Mouse (Mus musculus) kidney, adult 2 months (tissue): ENCODE measurements around the gene Prss28. TPM values are rescaled to one million over a fixed set of nuclear protein-coding genes. Genes with fewer than 3 reads are reported as not detected.

Experiments used
- DNase-seq: peaks from one replicate; pipeline ENCODE4 v3.0.0; 2021
- H3K27ac ChIP-seq: fragments of 200-500 bp; 2 replicates; pipeline ENCODE4 v1.5.1; 2012; ENCODE audit warnings: low read depth, low read length, control low read depth, inconsistent platforms; ENCODE audit not compliant: insufficient read depth
- H3K27me3 ChIP-seq: fragments of 200-500 bp; replicated peaks from 2 replicates; pipeline ENCODE4 v1.6.1; 2012; ENCODE audit warnings: mild to moderate bottlenecking, moderate library complexity, low read length, inconsistent platforms; ENCODE audit not compliant: control insufficient read depth, insufficient read depth
- H3K36me3 ChIP-seq: fragments of 200-500 bp; 2 replicates; pipeline ENCODE4 v1.6.1; 2012; ENCODE audit warnings: mild to moderate bottlenecking, moderate library complexity, low read length, inconsistent platforms; ENCODE audit not compliant: control insufficient read depth, insufficient read depth
- H3K4me1 ChIP-seq: fragments of 200-500 bp; 2 replicates; pipeline ENCODE4 v1.6.1; 2011; ENCODE audit warnings: low read length; ENCODE audit not compliant: control insufficient read depth, insufficient read depth
- H3K4me3 ChIP-seq: fragments of 200-500 bp; 2 replicates; pipeline ENCODE4 v1.5.1; 2011; ENCODE audit warnings: mild to moderate bottlenecking, low read depth, low read length, control low read depth; ENCODE audit not compliant: insufficient read depth
- CTCF ChIP-seq: fragments of 200-500 bp; conservative IDR thresholded peaks from 2 replicates; pipeline ENCODE4 v1.5.1; 2011; ENCODE audit warnings: low read depth, mild to moderate bottlenecking, control low read depth, low read length, moderate library complexity, mixed read lengths; ENCODE audit not compliant: insufficient read depth, insufficient read length
- POLR2A ChIP-seq: fragments of 200-500 bp; IDR thresholded peaks from one replicate; pipeline ENCODE4 v1.6.1; 2011; ENCODE audit warnings: low read depth, low read length, control low read depth
- WGBS: fragments of 180-500 bp; shearing (Covaris S2); methylation state at CpG from one replicate; pipeline ENCODE4 v1.1.7; 2018; 5-methylcytosine and 5-hydroxymethylcytosine counted together
- polyA plus RNA-seq: library from polyadenylated mRNA; depleted of rRNA; stranded (reverse); fragments of >200 nt; gene quantifications from 2 replicates; pipeline ENCODE4 v1.2.3, GENCODE M21; 2012

The Prss28 gene
- polyA plus RNA-seq, 1 experiment: not detected

DNA sequence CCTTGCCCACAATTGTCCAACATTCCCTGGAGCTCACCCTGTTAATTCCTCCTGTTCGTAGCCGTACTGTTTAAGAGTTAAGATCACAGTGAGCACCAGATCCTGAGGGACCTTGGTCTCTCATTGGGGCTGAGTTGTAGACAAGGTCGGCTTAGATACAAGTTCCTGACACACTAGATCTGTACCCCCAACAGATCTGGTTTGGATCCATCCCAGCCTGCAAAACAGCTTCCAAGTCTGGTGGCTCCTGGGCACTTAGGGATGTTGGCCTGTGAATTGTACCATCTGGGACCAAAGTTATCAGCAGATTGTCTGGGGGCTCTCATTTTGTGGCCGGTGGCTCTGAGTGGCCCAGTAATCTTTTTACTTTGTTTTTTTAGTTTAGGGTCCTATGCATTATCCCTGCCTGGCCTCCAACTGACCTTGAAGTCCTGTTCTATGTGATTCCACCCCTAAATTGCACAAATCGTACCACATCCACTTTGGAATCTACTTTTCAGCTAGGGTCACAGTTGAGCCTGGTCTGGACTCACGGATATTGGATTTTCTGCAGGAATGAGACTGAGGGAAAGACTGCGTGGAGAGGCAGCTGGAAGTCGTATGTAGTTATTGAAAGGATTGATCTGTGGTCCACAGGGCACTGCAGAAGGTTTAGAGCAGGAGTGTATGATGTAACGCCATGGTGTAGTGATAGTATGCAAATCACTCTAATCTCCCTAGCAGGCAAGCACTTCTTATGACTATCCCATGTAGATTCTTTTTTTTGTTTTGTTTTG, 33.7 kb upstream of the Prss28 start, which contains the start of gene Ube2i:
Gene Ube2i (minus strand): TSS at position 52 of the 776 bp plus-strand sequence.
- Histone ChIP-seq H3K27me3 (no peaks in the 10 kb centered on the region), H3K36me3 (no peaks in the 10 kb centered on the region), H3K27ac (peak within 1 kb of the TSS; percentile 100), H3K4me1 (peaks cover 19% of the 10 kb centered on the region), H3K4me3 (peak within 1 kb of the TSS; percentile 97)
- WGBS: 79% methylated on average over 9 of the region's 9 CpGs
- DNase-seq: no peak
- TF ChIP-seq POLR2A (no peak), CTCF (no peak)

DNA sequence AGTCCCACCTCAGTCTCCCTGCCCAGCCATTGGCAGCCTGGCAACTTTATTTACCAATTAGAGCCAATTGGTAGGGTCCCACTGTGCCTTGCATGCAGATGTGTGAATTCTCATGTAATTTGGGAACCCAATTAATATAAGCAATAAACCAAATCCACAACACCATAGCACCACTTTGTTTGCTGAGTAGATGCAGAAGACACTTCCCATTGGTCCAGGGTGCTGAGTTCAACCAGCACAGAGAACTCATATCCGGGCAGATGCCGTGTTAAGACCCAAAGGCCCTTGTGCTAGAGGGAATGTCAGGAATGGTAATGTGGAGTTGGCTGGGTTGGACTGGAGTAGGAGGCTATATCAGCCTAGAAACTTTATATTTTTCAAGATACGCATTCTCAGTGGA, 32.6 kb upstream of the Prss28 start:
- Histone ChIP-seq H3K27ac (no peak overlapping the region), H3K36me3 (no peaks in the 10 kb centered on the region), H3K27me3 (no peaks in the 10 kb centered on the region), H3K4me3 (no peak overlapping the region), H3K4me1 (peaks cover 11% of the 10 kb centered on the region; the same call in 1 of the 2 replicates)
- 98% methylated on average over 3 of the region's 3 CpGs for WGBS
- DNase-seq: no peak
- TF ChIP-seq CTCF (no peak), POLR2A (no peak)

DNA sequence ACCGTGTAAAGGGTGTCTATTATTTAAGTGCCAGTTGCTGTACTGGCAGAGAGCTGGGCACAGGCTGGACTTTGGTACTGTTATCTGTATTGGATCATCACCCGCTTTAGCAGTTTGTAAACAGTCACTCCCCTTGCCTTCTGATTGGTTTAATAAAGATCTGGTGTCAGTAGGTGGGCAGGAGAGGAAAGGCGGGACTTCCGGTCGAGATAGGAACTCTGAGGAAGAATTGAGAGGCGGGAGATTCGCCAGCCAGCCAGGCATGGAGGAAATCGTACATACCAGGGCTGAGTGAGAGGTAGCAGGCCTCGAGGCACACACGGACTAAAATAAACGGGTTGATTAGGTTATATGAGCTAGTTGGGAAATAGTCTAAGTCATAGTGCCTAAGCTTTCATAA, 26.3 kb upstream of the Prss28 start:
- Histone ChIP-seq H3K4me3 (no peak overlapping the region), H3K36me3 (no peaks in the 10 kb centered on the region), H3K4me1 (no peaks in the 10 kb centered on the region), H3K27me3 (no peaks in the 10 kb centered on the region), H3K27ac (no peak overlapping the region)
- DNase-seq: peak; percentile 89
- TF ChIP-seq POLR2A: no peak
- TF ChIP-seq CTCF: no peak
- 29% methylated on average over 11 of the region's 11 CpGs for WGBS

DNA sequence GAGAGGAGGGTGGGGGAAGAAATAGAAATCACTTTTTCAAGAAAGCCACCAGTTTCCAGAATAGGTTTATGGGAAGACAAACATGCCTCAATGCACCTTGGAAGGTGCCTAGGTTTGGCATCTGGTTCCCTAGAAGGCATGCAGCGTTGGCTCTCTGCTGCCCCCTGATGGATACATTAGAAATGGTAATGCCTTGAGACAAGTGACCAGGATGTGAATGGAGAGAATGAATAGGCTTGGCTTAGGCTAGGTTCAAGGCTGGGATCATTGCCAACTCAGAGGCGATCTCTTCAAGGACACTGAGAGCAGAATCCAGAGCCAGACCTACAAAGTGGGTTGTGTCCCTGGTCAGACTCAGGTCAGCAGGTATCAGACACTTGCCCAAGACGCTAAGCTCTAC, 23.4 kb upstream of the Prss28 start:
- H3K4me3 ChIP-seq: no peak overlapping the region
- H3K4me1 ChIP-seq: no peaks in the 10 kb centered on the region
- DNase-seq: peak; percentile 92
- peak; percentile 99 for TF ChIP-seq CTCF
- no peak for TF ChIP-seq POLR2A
- no peaks in the 10 kb centered on the region for H3K36me3 ChIP-seq
- 20% methylated on average over 3 of the region's 3 CpGs for WGBS
- H3K27ac ChIP-seq: no peak overlapping the region
- H3K27me3 ChIP-seq: no peaks in the 10 kb centered on the region

DNA sequence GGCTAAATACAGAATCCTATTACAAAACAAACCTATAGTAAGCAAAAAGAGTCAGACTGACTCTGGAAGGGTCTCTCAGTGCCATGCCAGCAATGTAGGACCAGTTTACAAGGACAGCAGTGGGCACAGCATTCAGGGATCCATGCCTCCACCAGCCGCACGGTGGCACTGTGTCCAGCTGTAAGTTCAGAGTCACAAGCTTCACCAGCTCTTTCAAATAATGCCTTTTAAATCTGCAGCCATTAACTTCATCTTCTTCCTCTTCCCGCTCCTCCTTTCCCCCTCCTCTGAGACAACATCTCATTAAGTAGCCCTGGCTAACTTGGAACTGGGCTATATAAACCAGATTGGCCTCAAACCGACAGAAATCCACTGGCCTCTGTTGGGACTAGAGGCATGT, 19.6 kb upstream of the Prss28 start:
- no peaks in the 10 kb centered on the region for H3K27me3 ChIP-seq
- 18% methylated on average over 4 of the region's 4 CpGs for WGBS
- H3K4me3 ChIP-seq: no peak overlapping the region
- H3K36me3 ChIP-seq: no peaks in the 10 kb centered on the region
- TF ChIP-seq POLR2A: no peak
- peak; percentile 79 for TF ChIP-seq CTCF
- no peaks in the 10 kb centered on the region for H3K4me1 ChIP-seq
- DNase-seq: peak; percentile 53
- H3K27ac ChIP-seq: no peak overlapping the region

DNA sequence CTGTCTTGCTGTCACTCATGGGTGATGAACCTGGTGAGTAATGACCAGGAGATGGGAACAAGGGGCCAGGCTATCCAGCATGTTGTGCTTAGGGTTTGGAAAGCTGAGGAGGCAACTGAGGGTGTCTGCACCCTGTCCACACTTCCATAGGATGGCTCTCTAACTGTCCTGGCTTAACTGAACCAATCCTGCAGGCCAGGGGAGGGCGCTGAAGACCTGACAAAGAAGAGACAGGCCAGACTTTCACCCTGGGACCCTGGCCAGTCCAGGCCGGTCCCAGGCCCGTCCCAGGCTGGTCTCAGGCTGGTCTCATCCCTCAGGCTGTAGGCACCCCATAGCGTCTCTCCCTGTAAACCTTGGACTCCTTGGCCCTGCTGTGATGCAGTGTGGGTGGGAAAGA, 18.0 kb upstream of the Prss28 start:
- Histone ChIP-seq H3K4me1 (no peaks in the 10 kb centered on the region), H3K27me3 (no peaks in the 10 kb centered on the region), H3K27ac (no peak overlapping the region), H3K36me3 (no peaks in the 10 kb centered on the region), H3K4me3 (no peak overlapping the region)
- DNase-seq: no peak
- WGBS: 16% methylated on average over 4 of the region's 4 CpGs
- TF ChIP-seq POLR2A: no peak
- no peak for TF ChIP-seq CTCF

- Histone ChIP-seq H3K36me3 (no peaks in the 10 kb centered on the region), H3K4me3 (no peak overlapping the region), H3K4me1 (no peaks in the 10 kb centered on the region), H3K27me3 (no peaks in the 10 kb centered on the region), H3K27ac (no peak overlapping the region)
- no peak for DNase-seq
- WGBS: 72% methylated on average over 5 of the region's 5 CpGs
- TF ChIP-seq CTCF: no peak
- no peak for TF ChIP-seq POLR2A
These were observed 15.0 kb upstream of the Prss28 start for GRCm38 (mm10) chr17:25293495-25293894.
